Mouse (Mus musculus): ENCODE data around the gene Faxc. TPM values are rescaled to one million over a fixed set of nuclear protein-coding genes. Genes with fewer than 3 reads are reported as not detected.

Gene Faxc
- polyA plus RNA-seq, 1 experiment from 2014 or later: 31.7 TPM

GRCm38 (mm10) chr4:21951444-21951843, 20.3 kb downstream of the Faxc start:
- Histone ChIP-seq H3K36me3 (ENCODE audit: control insufficient read depth, insufficient read depth, low read length) (peaks cover 47% of the 10 kb centered on the region), H3K9ac (replicated peaks; ENCODE audit: low read length) (no peak overlapping the region), H3K4me3 (replicated peaks; ENCODE audit: low read depth, low read length) (no peak overlapping the region), H3K4me1 (ENCODE audit: control insufficient read depth, insufficient read depth, low read length) (no peaks in the 10 kb centered on the region), H3K27me3 (ENCODE audit: control insufficient read depth, insufficient read depth, low read length) (no peaks in the 10 kb centered on the region), H3K27ac (replicated peaks; ENCODE audit: low read depth, low read length) (no peak overlapping the region), H3K4me2 (ENCODE audit: low read length) (no peak overlapping the region), H3K9me3 (ENCODE audit: control insufficient read depth, low read length) (no peaks in the 10 kb centered on the region)
- 45% methylated on average over 6 of the region's 6 CpGs for WGBS
- ATAC-seq (ENCODE audit: low FRiP score, low TSS enrichment): no peak
- peak; percentile 82 for DNase-seq

- peaks cover 47% of the 10 kb centered on the region for H3K36me3 ChIP-seq (ENCODE audit: control insufficient read depth, insufficient read depth, low read length)
- H3K27ac ChIP-seq (replicated peaks; ENCODE audit: low read depth, low read length): no peak overlapping the region
- no peaks in the 10 kb centered on the region for H3K9me3 ChIP-seq (ENCODE audit: control insufficient read depth, low read length)
- no peaks in the 10 kb centered on the region for H3K27me3 ChIP-seq (ENCODE audit: control insufficient read depth, insufficient read depth, low read length)
- H3K9ac ChIP-seq (replicated peaks; ENCODE audit: low read length): no peak overlapping the region
- no peaks in the 10 kb centered on the region for H3K4me1 ChIP-seq (ENCODE audit: control insufficient read depth, insufficient read depth, low read length)
- 85% methylated on average over 2 of the region's 2 CpGs for WGBS
- no peak overlapping the region for H3K4me2 ChIP-seq (ENCODE audit: low read length)
- DNase-seq (no peak), ATAC-seq (ENCODE audit: low FRiP score, low TSS enrichment) (no peak)
- H3K4me3 ChIP-seq (replicated peaks; ENCODE audit: low read depth, low read length): no peak overlapping the region
Observed at GRCm38 (mm10) chr4:21952255-21952654, 21.1 kb downstream of the Faxc start.

- DNase-seq: peak; percentile 69
- Histone ChIP-seq H3K4me3 (replicated peaks; ENCODE audit: low read depth, low read length) (no peak overlapping the region), H3K9me3 (ENCODE audit: control insufficient read depth, low read length) (no peaks in the 10 kb centered on the region), H3K4me1 (ENCODE audit: control insufficient read depth, insufficient read depth, low read length) (no peaks in the 10 kb centered on the region), H3K27ac (replicated peaks; ENCODE audit: low read depth, low read length) (no peak overlapping the region), H3K4me2 (ENCODE audit: low read length) (no peak overlapping the region), H3K9ac (replicated peaks; ENCODE audit: low read length) (no peak overlapping the region), H3K36me3 (ENCODE audit: control insufficient read depth, insufficient read depth, low read length) (peaks cover 37% of the 10 kb centered on the region), H3K27me3 (ENCODE audit: control insufficient read depth, insufficient read depth, low read length) (no peaks in the 10 kb centered on the region)
- no peak for ATAC-seq (ENCODE audit: low FRiP score, low TSS enrichment)
- 57% methylated on average over 7 of the region's 7 CpGs for WGBS
Observed at GRCm38 (mm10) chr4:21957570-21958321, 26.6 kb downstream of the Faxc start.

- no peak for DNase-seq
- no peaks in the 10 kb centered on the region for H3K9me3 ChIP-seq (ENCODE audit: control insufficient read depth, low read length)
- H3K4me2 ChIP-seq (ENCODE audit: low read length): no peak overlapping the region
- H3K4me1 ChIP-seq (ENCODE audit: control insufficient read depth, insufficient read depth, low read length): no peaks in the 10 kb centered on the region
- H3K36me3 ChIP-seq (ENCODE audit: control insufficient read depth, insufficient read depth, low read length): peaks cover 10% of the 10 kb centered on the region
- H3K9ac ChIP-seq (replicated peaks; ENCODE audit: low read length): no peak overlapping the region
- H3K27me3 ChIP-seq (ENCODE audit: control insufficient read depth, insufficient read depth, low read length): no peaks in the 10 kb centered on the region
- no peak for ATAC-seq (ENCODE audit: low FRiP score, low TSS enrichment)
- H3K4me3 ChIP-seq (replicated peaks; ENCODE audit: low read depth, low read length): no peak overlapping the region
- H3K27ac ChIP-seq (replicated peaks; ENCODE audit: low read depth, low read length): no peak overlapping the region
- WGBS: 47% methylated on average over 1 of the region's 1 CpGs
Observed at GRCm38 (mm10) chr4:21971949-21972348, 40.8 kb downstream of the Faxc start.

GRCm38 (mm10) chr4:21974126-21974525, 43.0 kb downstream of the Faxc start:
- Histone ChIP-seq H3K36me3 (ENCODE audit: control insufficient read depth, insufficient read depth, low read length) (peaks cover 10% of the 10 kb centered on the region), H3K27me3 (ENCODE audit: control insufficient read depth, insufficient read depth, low read length) (no peaks in the 10 kb centered on the region), H3K4me2 (ENCODE audit: low read length) (no peak overlapping the region), H3K4me1 (ENCODE audit: control insufficient read depth, insufficient read depth, low read length) (no peaks in the 10 kb centered on the region), H3K9ac (replicated peaks; ENCODE audit: low read length) (no peak overlapping the region), H3K9me3 (ENCODE audit: control insufficient read depth, low read length) (no peaks in the 10 kb centered on the region), H3K4me3 (replicated peaks; ENCODE audit: low read depth, low read length) (no peak overlapping the region), H3K27ac (replicated peaks; ENCODE audit: low read depth, low read length) (no peak overlapping the region)
- DNase-seq: peak; percentile 17
- no peak for ATAC-seq (ENCODE audit: low FRiP score, low TSS enrichment)
- 58% methylated on average over 3 of the region's 3 CpGs for WGBS

- WGBS: 88% methylated on average over 4 of the region's 4 CpGs
- no peaks in the 10 kb centered on the region for H3K9me3 ChIP-seq (ENCODE audit: control insufficient read depth, low read length)
- H3K27me3 ChIP-seq (ENCODE audit: control insufficient read depth, insufficient read depth, low read length): no peaks in the 10 kb centered on the region
- DNase-seq (no peak), ATAC-seq (ENCODE audit: low FRiP score, low TSS enrichment) (no peak)
- no peak overlapping the region for H3K4me2 ChIP-seq (ENCODE audit: low read length)
- no peak overlapping the region for H3K27ac ChIP-seq (replicated peaks; ENCODE audit: low read depth, low read length)
- H3K9ac ChIP-seq (replicated peaks; ENCODE audit: low read length): no peak overlapping the region
- H3K4me1 ChIP-seq (ENCODE audit: control insufficient read depth, insufficient read depth, low read length): no peaks in the 10 kb centered on the region
- no peak overlapping the region for H3K4me3 ChIP-seq (replicated peaks; ENCODE audit: low read depth, low read length)
- peaks cover 9% of the 10 kb centered on the region for H3K36me3 ChIP-seq (ENCODE audit: control insufficient read depth, insufficient read depth, low read length)
Observed at GRCm38 (mm10) chr4:21980471-21980870, 49.3 kb downstream of the Faxc start.

GRCm38 (mm10) chr4:21982449-21982848, 51.3 kb downstream of the Faxc start:
- Histone ChIP-seq H3K9me3 (ENCODE audit: control insufficient read depth, low read length) (no peaks in the 10 kb centered on the region), H3K27ac (replicated peaks; ENCODE audit: low read depth, low read length) (no peak overlapping the region), H3K36me3 (ENCODE audit: control insufficient read depth, insufficient read depth, low read length) (peaks cover 16% of the 10 kb centered on the region), H3K4me3 (replicated peaks; ENCODE audit: low read depth, low read length) (no peak overlapping the region), H3K27me3 (ENCODE audit: control insufficient read depth, insufficient read depth, low read length) (no peaks in the 10 kb centered on the region), H3K9ac (replicated peaks; ENCODE audit: low read length) (no peak overlapping the region), H3K4me2 (ENCODE audit: low read length) (no peak overlapping the region), H3K4me1 (ENCODE audit: control insufficient read depth, insufficient read depth, low read length) (no peaks in the 10 kb centered on the region)
- ATAC-seq (ENCODE audit: low FRiP score, low TSS enrichment) (no peak), DNase-seq (no peak)
- WGBS: 96% methylated on average over 9 of the region's 9 CpGs

GRCm38 (mm10) chr4:21986857-21987256, 55.7 kb downstream of the Faxc start:
- 91% methylated on average over 8 of the region's 8 CpGs for WGBS
- no peak overlapping the region for H3K27ac ChIP-seq (replicated peaks; ENCODE audit: low read depth, low read length)
- ATAC-seq (ENCODE audit: low FRiP score, low TSS enrichment) (no peak), DNase-seq (no peak)
- H3K9me3 ChIP-seq (ENCODE audit: control insufficient read depth, low read length): no peaks in the 10 kb centered on the region
- no peak overlapping the region for H3K4me2 ChIP-seq (ENCODE audit: low read length)
- no peaks in the 10 kb centered on the region for H3K27me3 ChIP-seq (ENCODE audit: control insufficient read depth, insufficient read depth, low read length)
- no peaks in the 10 kb centered on the region for H3K4me1 ChIP-seq (ENCODE audit: control insufficient read depth, insufficient read depth, low read length)
- H3K36me3 ChIP-seq (ENCODE audit: control insufficient read depth, insufficient read depth, low read length): peaks cover 23% of the 10 kb centered on the region
- no peak overlapping the region for H3K4me3 ChIP-seq (replicated peaks; ENCODE audit: low read depth, low read length)
- no peak overlapping the region for H3K9ac ChIP-seq (replicated peaks; ENCODE audit: low read length)

GRCm38 (mm10) chr4:21987460-21987859, 56.3 kb downstream of the Faxc start:
- H3K4me1 ChIP-seq (ENCODE audit: control insufficient read depth, insufficient read depth, low read length): no peaks in the 10 kb centered on the region
- H3K4me2 ChIP-seq (ENCODE audit: low read length): no peak overlapping the region
- 93% methylated on average over 10 of the region's 10 CpGs for WGBS
- DNase-seq (no peak), ATAC-seq (ENCODE audit: low FRiP score, low TSS enrichment) (no peak)
- no peaks in the 10 kb centered on the region for H3K9me3 ChIP-seq (ENCODE audit: control insufficient read depth, low read length)
- peaks cover 19% of the 10 kb centered on the region for H3K36me3 ChIP-seq (ENCODE audit: control insufficient read depth, insufficient read depth, low read length)
- no peaks in the 10 kb centered on the region for H3K27me3 ChIP-seq (ENCODE audit: control insufficient read depth, insufficient read depth, low read length)
- H3K9ac ChIP-seq (replicated peaks; ENCODE audit: low read length): no peak overlapping the region
- no peak overlapping the region for H3K4me3 ChIP-seq (replicated peaks; ENCODE audit: low read depth, low read length)
- H3K27ac ChIP-seq (replicated peaks; ENCODE audit: low read depth, low read length): no peak overlapping the region

All from midbrain, embryonic 14.5 days (tissue).